Mouse (Mus musculus): ENCODE measurements around the gene Slc16a3. TPM values are rescaled to one million over a fixed set of nuclear protein-coding genes. Genes with fewer than 3 reads are reported as not detected.

Slc16a3 gene
- polyA plus RNA-seq, 1 experiment from 2014 or later: 12.7 TPM

GRCm38 (mm10) chr11:120950281-120951202 lies 2.3 kb downstream of the Slc16a3 start:
- Histone ChIP-seq H3K36me3 (peaks cover 5% of the 10 kb centered on the region), H3K4me2 (peak overlapping the region; percentile 62), H3K9ac (peak overlapping the region; percentile 63), H3K4me1 (replicated peaks) (peaks cover 37% of the 10 kb centered on the region), H3K27me3 (peaks cover 32% of the 10 kb centered on the region), H3K4me3 (peak overlapping the region; percentile 43), H3K9me3 (no peaks in the 10 kb centered on the region), H3K27ac (replicated peaks) (0 out of 2 replicates have a peak overlapping the region, but pooled peaks have one; percentile 28)
- ATAC-seq (ENCODE audit: low read depth): peak; percentile 69; the same call in 1 of the 2 replicates
- 2% methylated on average over 39 of the region's 39 CpGs for WGBS

DNA sequence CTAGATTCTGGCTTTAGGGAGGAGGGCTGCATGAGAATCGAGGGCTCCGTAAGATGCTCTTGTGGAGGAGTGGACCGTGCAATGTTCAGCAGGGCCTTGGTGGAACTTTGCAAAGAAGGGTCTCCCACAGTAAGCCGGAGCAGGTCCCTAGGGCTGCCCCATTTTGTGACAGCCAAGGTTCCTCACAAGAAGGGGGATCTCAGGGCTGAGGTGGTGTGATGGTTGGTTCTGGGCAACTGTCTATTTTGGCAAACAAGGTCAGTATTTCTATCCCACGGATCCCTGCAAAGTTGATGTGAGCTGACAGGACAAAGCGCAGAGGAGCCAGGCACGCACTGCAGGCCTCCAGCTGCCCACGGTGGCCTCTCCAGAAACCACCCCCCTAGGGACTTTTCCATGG lies 3.0 kb downstream of the Slc16a3 start:
- Histone ChIP-seq H3K27ac (replicated peaks) (0 out of 2 replicates have a peak overlapping the region, but pooled peaks have one; percentile 28), H3K4me1 (replicated peaks) (peaks cover 37% of the 10 kb centered on the region), H3K4me3 (peak overlapping the region; percentile 43), H3K36me3 (peaks cover 12% of the 10 kb centered on the region), H3K9me3 (no peaks in the 10 kb centered on the region), H3K9ac (peak overlapping the region; percentile 63), H3K27me3 (peaks cover 32% of the 10 kb centered on the region), H3K4me2 (peak overlapping the region; percentile 62)
- 35% methylated on average over 8 of the region's 8 CpGs for WGBS
- ATAC-seq (ENCODE audit: low read depth): 0 out of 2 replicates have a peak, but pooled peaks have one; percentile 38

DNA sequence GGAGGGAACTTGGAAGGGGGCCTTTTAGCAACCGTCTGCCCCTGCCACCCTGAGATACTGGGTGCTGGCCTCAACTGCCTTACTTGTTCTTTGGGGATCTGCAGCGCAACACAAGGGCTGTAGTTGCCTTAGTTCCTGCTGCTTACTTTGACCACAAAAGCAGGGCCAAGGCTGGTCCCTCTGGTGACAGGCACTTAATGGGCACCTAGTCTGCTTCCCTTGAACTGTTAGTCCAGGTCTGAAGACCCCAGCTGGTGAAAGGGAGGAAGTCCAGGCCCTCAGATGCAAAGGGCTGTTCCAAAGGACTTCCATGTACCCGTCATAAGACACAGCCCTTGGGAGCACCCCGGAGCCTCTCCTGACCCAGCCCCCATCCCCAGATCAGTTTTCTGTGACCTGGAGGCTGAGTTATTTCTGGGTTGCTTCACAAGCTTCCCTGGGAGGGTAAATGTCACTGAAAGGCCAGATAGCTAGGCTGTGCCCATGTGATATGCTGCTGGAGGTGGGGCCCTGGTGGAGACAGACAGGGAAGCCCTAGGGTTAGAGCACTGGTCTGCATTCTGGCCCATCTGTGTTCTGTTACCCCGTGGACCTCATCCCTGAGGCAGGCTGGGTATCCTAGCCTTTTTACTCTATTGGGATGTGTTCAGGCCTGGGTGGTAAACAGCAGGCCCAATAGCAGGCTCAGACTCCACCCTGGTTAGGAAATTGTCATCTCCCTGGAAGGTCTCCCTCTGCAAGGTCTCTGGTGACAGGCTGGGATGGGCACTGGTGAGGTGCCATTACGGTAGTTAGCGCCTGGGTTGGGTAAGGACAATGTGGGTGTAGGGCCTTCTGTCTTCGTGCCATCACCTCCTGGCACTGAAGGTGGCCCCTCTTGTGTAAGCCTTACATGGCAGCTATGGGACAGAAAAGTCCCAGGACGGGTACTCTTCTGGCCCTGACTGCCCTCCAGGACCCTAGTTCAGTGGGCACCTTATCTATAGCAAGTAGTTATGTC lies 3.8 kb downstream of the Slc16a3 start:
- no peak for ATAC-seq (ENCODE audit: low read depth)
- Histone ChIP-seq H3K27ac (replicated peaks) (no peak overlapping the region), H3K36me3 (peaks cover 20% of the 10 kb centered on the region), H3K9ac (0 out of 2 replicates have a peak overlapping the region, but pooled peaks have one; percentile 63), H3K27me3 (peaks cover 32% of the 10 kb centered on the region), H3K4me3 (0 out of 2 replicates have a peak overlapping the region, but pooled peaks have one; percentile 43), H3K9me3 (no peaks in the 10 kb centered on the region), H3K4me2 (peak overlapping the region; percentile 62), H3K4me1 (replicated peaks) (peaks cover 37% of the 10 kb centered on the region)
- WGBS: 81% methylated on average over 9 of the region's 9 CpGs

GRCm38 (mm10) chr11:120954936-120955335 lies 6.7 kb downstream of the Slc16a3 start:
- Histone ChIP-seq H3K4me2 (no peak overlapping the region), H3K27me3 (peaks cover 6% of the 10 kb centered on the region), H3K9ac (no peak overlapping the region), H3K4me3 (no peak overlapping the region), H3K9me3 (no peaks in the 10 kb centered on the region), H3K27ac (replicated peaks) (no peak overlapping the region), H3K36me3 (peaks cover 43% of the 10 kb centered on the region), H3K4me1 (replicated peaks) (peaks cover 23% of the 10 kb centered on the region)
- 90% methylated on average over 5 of the region's 5 CpGs for WGBS
- ATAC-seq (ENCODE audit: low read depth): no peak

- Histone ChIP-seq H3K4me3 (no peak overlapping the region), H3K4me2 (no peak overlapping the region), H3K27me3 (no peaks in the 10 kb centered on the region), H3K27ac (replicated peaks) (no peak overlapping the region), H3K4me1 (replicated peaks) (peaks cover 16% of the 10 kb centered on the region), H3K9me3 (no peaks in the 10 kb centered on the region), H3K9ac (no peak overlapping the region), H3K36me3 (peaks cover 48% of the 10 kb centered on the region)
- WGBS: 93% methylated on average over 8 of the region's 8 CpGs
- no peak for ATAC-seq (ENCODE audit: low read depth)
Observed at GRCm38 (mm10) chr11:120955701-120956100, 7.4 kb downstream of the Slc16a3 start.

- H3K4me1 ChIP-seq (replicated peaks): peaks cover 2% of the 10 kb centered on the region; the same call in 1 of the 2 replicates
- H3K4me3 ChIP-seq: no peak overlapping the region
- H3K4me2 ChIP-seq: no peak overlapping the region
- no peaks in the 10 kb centered on the region for H3K27me3 ChIP-seq
- no peak for ATAC-seq (ENCODE audit: low read depth)
- peaks cover 60% of the 10 kb centered on the region for H3K36me3 ChIP-seq
- 80% methylated on average over 8 of the region's 8 CpGs for WGBS
- H3K9ac ChIP-seq: no peak overlapping the region
- H3K27ac ChIP-seq (replicated peaks): no peak overlapping the region
- no peaks in the 10 kb centered on the region for H3K9me3 ChIP-seq
Observed at GRCm38 (mm10) chr11:120957052-120957451, 8.8 kb downstream of the Slc16a3 start.

GRCm38 (mm10) chr11:120957731-120958257 lies 9.5 kb downstream of the Slc16a3 start:
- Histone ChIP-seq H3K36me3 (peaks cover 68% of the 10 kb centered on the region), H3K27ac (replicated peaks) (0 out of 2 replicates have a peak overlapping the region, but pooled peaks have one; percentile 23), H3K27me3 (no peaks in the 10 kb centered on the region), H3K4me1 (replicated peaks) (no peaks in the 10 kb centered on the region), H3K9me3 (no peaks in the 10 kb centered on the region), H3K4me2 (no peak overlapping the region), H3K4me3 (no peak overlapping the region), H3K9ac (no peak overlapping the region)
- WGBS: 78% methylated on average over 15 of the region's 15 CpGs
- no peak for ATAC-seq (ENCODE audit: low read depth)

- Histone ChIP-seq H3K27ac (replicated peaks) (no peak overlapping the region), H3K9me3 (no peaks in the 10 kb centered on the region), H3K4me1 (replicated peaks) (no peaks in the 10 kb centered on the region), H3K4me2 (no peak overlapping the region), H3K36me3 (peaks cover 81% of the 10 kb centered on the region), H3K9ac (no peak overlapping the region), H3K4me3 (no peak overlapping the region), H3K27me3 (no peaks in the 10 kb centered on the region)
- no peak for ATAC-seq (ENCODE audit: low read depth)
- WGBS: 88% methylated on average over 17 of the region's 18 CpGs
Observed at GRCm38 (mm10) chr11:120959066-120959465, 10.8 kb downstream of the Slc16a3 start.

GRCm38 (mm10) chr11:120959564-120959963 lies 11.3 kb downstream of the Slc16a3 start:
- Histone ChIP-seq H3K27ac (replicated peaks) (no peak overlapping the region), H3K9ac (no peak overlapping the region), H3K9me3 (no peaks in the 10 kb centered on the region), H3K4me2 (no peak overlapping the region), H3K4me1 (replicated peaks) (peaks cover under 1% of the 10 kb centered on the region; the same call in 1 of the 2 replicates), H3K4me3 (no peak overlapping the region), H3K36me3 (peaks cover 86% of the 10 kb centered on the region), H3K27me3 (no peaks in the 10 kb centered on the region)
- ATAC-seq (ENCODE audit: low read depth): no peak
- WGBS: 89% methylated on average over 3 of the region's 3 CpGs

DNA sequence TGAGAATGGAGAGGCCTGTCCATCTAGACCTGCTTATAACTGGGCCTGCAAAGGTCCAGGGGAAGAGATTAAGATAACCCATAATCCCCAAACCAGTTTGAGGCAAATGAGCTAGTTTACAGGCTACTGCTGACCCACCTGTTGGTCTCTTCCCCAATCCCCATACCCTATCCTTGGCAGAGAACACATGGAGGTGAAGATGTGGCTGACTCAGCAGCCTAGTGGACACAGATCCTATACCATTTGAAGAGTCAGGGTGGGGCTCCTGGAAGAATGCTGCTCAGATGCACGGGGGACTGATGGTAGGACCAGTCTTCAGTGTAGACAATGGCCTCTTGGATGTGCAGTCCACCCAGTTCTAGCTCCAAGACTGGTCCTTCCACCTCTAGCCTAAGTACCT lies 12.0 kb downstream of the Slc16a3 start:
- no peak for ATAC-seq (ENCODE audit: low read depth)

DNA sequence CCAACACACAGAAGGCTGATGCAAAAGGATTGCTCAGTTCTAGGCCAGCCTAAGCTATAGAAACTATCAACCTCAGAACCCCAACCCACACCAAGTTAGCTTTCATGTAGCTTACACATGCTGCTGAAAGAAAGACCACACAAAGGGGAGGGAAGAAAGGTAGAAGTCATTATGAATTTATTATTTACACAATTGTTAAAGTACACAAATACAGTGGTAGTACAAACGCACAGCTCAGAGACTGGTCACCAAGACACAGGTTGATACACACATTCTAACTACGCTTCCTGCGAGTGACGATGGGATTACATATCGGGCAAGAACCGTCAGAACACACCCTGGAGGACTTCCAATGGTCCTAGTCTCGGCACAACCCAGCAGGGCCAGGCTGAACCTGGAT lies 13.3 kb downstream of the Slc16a3 start:
- Histone ChIP-seq H3K4me1 (replicated peaks) (peaks cover 6% of the 10 kb centered on the region), H3K9ac (no peak overlapping the region), H3K27me3 (no peaks in the 10 kb centered on the region), H3K4me3 (no peak overlapping the region), H3K27ac (replicated peaks) (no peak overlapping the region), H3K9me3 (no peaks in the 10 kb centered on the region), H3K36me3 (peaks cover 90% of the 10 kb centered on the region), H3K4me2 (no peak overlapping the region)
- ATAC-seq (ENCODE audit: low read depth): no peak
- 90% methylated on average over 7 of the region's 7 CpGs for WGBS

More for the DNA sequence above, 12.0 kb downstream of the Slc16a3 start:
- no peaks in the 10 kb centered on the region for H3K27me3 ChIP-seq
- H3K9ac ChIP-seq: no peak overlapping the region
- H3K4me3 ChIP-seq: no peak overlapping the region
- 52% methylated on average over 1 of the region's 1 CpGs for WGBS
- H3K36me3 ChIP-seq: peaks cover 90% of the 10 kb centered on the region
- peaks cover 6% of the 10 kb centered on the region for H3K4me1 ChIP-seq (replicated peaks)
- H3K9me3 ChIP-seq: no peaks in the 10 kb centered on the region
- H3K4me2 ChIP-seq: no peak overlapping the region
- H3K27ac ChIP-seq (replicated peaks): no peak overlapping the region
